Mouse (Mus musculus) liver, embryonic 14.5 days (tissue): ENCODE measurements around the gene Tor1aip2.

Experiments
- CTCF ChIP-seq: IDR thresholded peaks from 2 replicates; pipeline ENCODE4 v1.5.1; 2016; ENCODE audit warnings: antibody characterized with exemption, low read depth, control low read depth
- EP300 ChIP-seq: IDR thresholded peaks from 2 replicates; pipeline ENCODE4 v1.6.1; 2016; ENCODE audit warnings: antibody characterized with exemption, low read depth

DNA sequence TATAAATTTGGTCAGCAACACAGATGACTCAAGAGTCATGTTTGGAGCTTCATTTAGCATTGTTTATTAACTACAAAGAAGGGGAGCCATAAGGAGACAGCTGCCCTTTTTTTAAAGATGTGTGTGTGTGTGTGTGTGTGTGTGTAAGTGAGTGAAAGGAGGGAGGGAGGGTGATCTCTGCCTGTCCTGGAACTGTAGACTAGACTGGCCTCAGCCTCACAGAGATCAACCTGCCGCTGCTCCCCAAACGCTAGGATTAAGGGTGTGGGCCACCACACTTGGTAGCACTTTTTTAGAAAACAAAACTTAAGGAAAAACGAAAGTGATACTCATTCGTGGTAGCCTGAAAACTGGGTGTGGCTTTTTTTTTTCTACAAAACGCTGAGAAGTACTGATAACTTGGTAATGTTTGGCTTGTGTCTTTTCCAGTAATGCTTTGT lies 2.0 kb downstream of the Tor1aip2 start:
- TF ChIP-seq EP300, result no peak
- no peak for TF ChIP-seq CTCF
